Mouse (Mus musculus) heart, embryonic 11.5 days (tissue): ENCODE measurements around the gene Ankib1. TPM values are rescaled to one million over a fixed set of nuclear protein-coding genes. Genes with fewer than 3 reads are reported as not detected.
A peak's percentile ranks its signal among the peaks of the same experiment; 100 is the strongest.
"Not testable (repeated sequence)": the region's sequence is repeated elsewhere in the genome, so short reads cannot be mapped to it uniquely, and the experiment has no call there.

Experiments
- ATAC-seq: fragments of 200-750 bp; cut with Nextera tagmentation; replicated peaks from 2 replicates; pipeline ENCODE4 v1.8.0; 2017; ENCODE audit warnings: moderate library complexity; ENCODE audit not compliant: insufficient number of reproducible peaks, low FRiP score, low TSS enrichment
- H3K27ac ChIP-seq: fragments of 300-500 bp; sonication (generic); 2 replicates; pipeline ENCODE4 v1.5.1; 2014; ENCODE audit warnings: mild to moderate bottlenecking, low read depth, low read length
- H3K27me3 ChIP-seq: fragments of 300-500 bp; sonication (generic); 2 replicates; pipeline ENCODE4 v1.6.1; 2014; ENCODE audit warnings: mild to moderate bottlenecking, low read length, mixed read lengths; ENCODE audit not compliant: control insufficient read depth, insufficient read depth
- H3K36me3 ChIP-seq: fragments of 300-500 bp; sonication (generic); 2 replicates; pipeline ENCODE4 v1.6.1; 2014; ENCODE audit warnings: mild to moderate bottlenecking, low read length, moderate library complexity, mixed read lengths; ENCODE audit not compliant: control insufficient read depth, insufficient read depth
- H3K4me1 ChIP-seq: fragments of 300-500 bp; sonication (generic); 2 replicates; pipeline ENCODE4 v1.6.1; 2014; ENCODE audit warnings: low read length; ENCODE audit not compliant: control insufficient read depth, insufficient read depth
- H3K4me2 ChIP-seq: fragments of 300-500 bp; sonication (generic); 2 replicates; pipeline ENCODE4 v1.6.1; 2014; ENCODE audit warnings: mild to moderate bottlenecking, moderate library complexity
- H3K4me3 ChIP-seq: fragments of 300-500 bp; sonication (generic); 2 replicates; pipeline ENCODE4 v1.5.1; 2014; ENCODE audit warnings: low read depth, low read length
- H3K9ac ChIP-seq: fragments of 300-500 bp; sonication (generic); 2 replicates; pipeline ENCODE4 v1.6.1; 2014; ENCODE audit warnings: mild to moderate bottlenecking, low read depth, low read length, moderate library complexity
- H3K9me3 ChIP-seq: fragments of 300-500 bp; sonication (generic); replicated peaks from 2 replicates; pipeline ENCODE4 v1.6.1; 2016; ENCODE audit warnings: low read length; ENCODE audit not compliant: control insufficient read depth
- WGBS: fragments of 180-500 bp; shearing (Covaris S2); extraction: QIAGEN DNeasy Blood & Tissue Kit; methylation state at CpG from one replicate; pipeline ENCODE4 v1.1.7; 2014; ENCODE audit not compliant: insufficient replicate concordance; 5-methylcytosine and 5-hydroxymethylcytosine counted together
- polyA plus RNA-seq: library from polyadenylated mRNA; unstranded; fragments of >200 nt; fragmentation: Nextera tagmentation; extraction: Ambion mirVana; gene quantifications from 2 replicates; pipeline ENCODE4 v1.2.1, GENCODE M21; 2014

The Ankib1 gene
- polyA plus RNA-seq, 1 experiment from 2014 or later, result 10.5 TPM

DNA sequence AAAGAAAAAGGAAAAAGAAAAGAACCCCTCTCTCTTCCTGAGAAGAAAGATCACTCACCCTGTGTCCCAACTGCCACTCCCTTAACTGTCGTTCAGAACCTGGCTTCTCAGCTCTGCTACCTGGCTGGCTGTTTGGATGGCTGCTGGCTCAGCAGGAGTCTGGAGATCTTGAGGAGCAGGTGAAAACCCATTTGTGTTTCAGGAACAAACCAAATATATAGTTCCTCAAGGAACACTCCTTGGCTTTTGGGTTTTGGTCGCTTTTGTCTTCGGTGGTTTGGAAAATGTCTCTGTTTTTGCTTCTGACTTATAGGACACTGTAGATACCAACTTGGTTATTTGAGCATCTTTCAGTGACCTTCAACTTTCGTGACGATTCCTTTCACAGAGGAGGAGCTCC lies 145.6 kb downstream of the Ankib1 start, which contains the start of gene Gatad1:
Gatad1 (minus strand) TSS at position 101 of the 400 bp plus-strand sequence.
- Histone ChIP-seq H3K4me1 (no peaks in the 10 kb centered on the region), H3K27me3 (no peaks in the 10 kb centered on the region), H3K9ac (no peak within 1 kb of the TSS), H3K36me3 (no peaks in the 10 kb centered on the region), H3K4me2 (no peak within 1 kb of the TSS), H3K4me3 (no peak within 1 kb of the TSS), H3K27ac (no peak within 1 kb of the TSS), H3K9me3 (no peaks in the 10 kb centered on the region)
- whole genome bisulfite sequencing, result 64% methylated on average over 5 of the region's 5 CpGs
- ATAC-seq, result no peak

DNA sequence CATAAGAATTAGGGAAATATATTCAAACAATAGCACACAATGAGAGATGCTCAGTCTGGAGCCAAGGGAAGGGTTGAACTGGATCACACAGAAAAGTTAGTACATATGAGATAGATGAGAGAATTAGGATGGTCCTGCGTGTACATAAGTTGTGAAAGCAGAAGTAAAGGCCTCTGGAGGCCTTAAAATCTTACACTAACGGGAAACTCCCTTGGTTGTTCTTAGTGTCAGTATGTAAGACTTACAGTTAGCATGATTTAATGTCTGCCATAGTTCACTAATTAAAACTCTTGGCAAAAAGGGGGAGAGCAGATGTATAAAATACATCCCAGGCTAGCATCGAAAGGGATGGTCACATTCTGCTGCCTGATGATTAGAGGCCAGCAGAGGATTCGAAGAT lies 148.9 kb downstream of the Ankib1 start:
- no peaks in the 10 kb centered on the region for H3K36me3 ChIP-seq
- H3K4me3 ChIP-seq, result no peak overlapping the region
- H3K27ac ChIP-seq, result no peak overlapping the region
- no peaks in the 10 kb centered on the region for H3K4me1 ChIP-seq
- H3K4me2 ChIP-seq, result no peak overlapping the region
- H3K9ac ChIP-seq, result no peak overlapping the region
- H3K27me3 ChIP-seq, result no peaks in the 10 kb centered on the region
- WGBS, result 82% methylated on average over 4 of the region's 4 CpGs
- ATAC-seq, result no peak
- H3K9me3 ChIP-seq, result no peaks in the 10 kb centered on the region

DNA sequence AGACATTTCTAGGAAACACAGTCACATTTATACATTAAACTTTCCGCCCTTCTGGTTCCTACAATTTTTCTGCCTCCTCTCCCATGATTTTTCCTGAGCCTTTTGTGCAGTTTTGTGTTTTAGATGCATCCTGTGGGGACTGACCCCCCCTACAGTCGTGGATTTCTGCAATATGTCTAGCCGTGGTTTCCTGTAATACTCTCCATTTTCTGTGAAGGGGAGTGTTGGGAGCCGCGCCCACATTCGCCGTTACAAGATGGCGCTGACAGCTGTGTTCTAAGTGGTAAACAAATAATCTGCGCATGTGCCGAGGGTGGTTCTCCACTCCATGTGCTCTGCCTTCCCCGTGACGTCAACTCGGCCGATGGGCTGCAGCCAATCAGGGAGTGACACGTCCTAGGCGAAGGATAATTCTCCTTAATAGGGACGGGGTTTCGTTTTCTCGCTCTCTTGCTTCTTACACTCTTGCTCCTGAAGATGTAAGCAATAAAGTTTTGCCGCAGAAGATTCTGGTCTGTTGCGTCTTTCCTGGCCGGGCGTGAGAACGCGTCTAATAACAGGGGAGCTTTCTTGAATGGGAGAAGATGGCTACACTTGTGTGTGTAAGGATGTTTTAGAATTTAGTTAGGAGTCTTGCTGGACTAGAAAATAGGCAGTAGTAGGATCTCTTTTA lies 149.7 kb downstream of the Ankib1 start:
- not testable (repeated sequence) for ATAC-seq, H3K27me3 ChIP-seq, H3K27ac ChIP-seq, H3K4me1 ChIP-seq, H3K9ac ChIP-seq, H3K4me2 ChIP-seq, H3K4me3 ChIP-seq, H3K9me3 ChIP-seq, H3K36me3 ChIP-seq
- 93% methylated on average over 15 of the region's 25 CpGs for WGBS

DNA sequence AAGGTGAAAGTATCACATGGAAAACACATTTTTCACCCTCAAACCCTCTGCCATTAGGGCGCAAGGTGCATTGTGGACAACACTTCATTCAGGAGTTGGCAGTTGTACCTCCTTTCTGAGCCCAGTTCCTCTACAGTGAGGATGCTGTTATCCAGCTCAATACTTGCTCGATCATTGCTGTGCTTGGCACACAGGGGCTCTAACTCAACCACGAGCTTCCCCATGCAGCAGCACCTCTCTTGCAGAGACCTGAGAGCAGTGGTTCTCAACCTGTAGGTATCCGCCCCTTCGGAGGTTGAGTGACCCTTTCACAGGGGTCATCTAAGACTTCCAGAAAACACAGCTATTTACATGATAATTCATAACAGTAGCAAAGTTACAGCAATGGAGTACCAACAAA lies 151.1 kb downstream of the Ankib1 start:
- no peak overlapping the region for H3K4me3 ChIP-seq
- no peak overlapping the region for H3K27ac ChIP-seq
- H3K36me3 ChIP-seq, result no peaks in the 10 kb centered on the region
- no peak for ATAC-seq
- H3K4me1 ChIP-seq, result no peaks in the 10 kb centered on the region
- no peaks in the 10 kb centered on the region for H3K27me3 ChIP-seq
- H3K9ac ChIP-seq, result no peak overlapping the region
- no peak overlapping the region for H3K4me2 ChIP-seq
- no peaks in the 10 kb centered on the region for H3K9me3 ChIP-seq
- WGBS, result 76% methylated on average over 5 of the region's 5 CpGs

DNA sequence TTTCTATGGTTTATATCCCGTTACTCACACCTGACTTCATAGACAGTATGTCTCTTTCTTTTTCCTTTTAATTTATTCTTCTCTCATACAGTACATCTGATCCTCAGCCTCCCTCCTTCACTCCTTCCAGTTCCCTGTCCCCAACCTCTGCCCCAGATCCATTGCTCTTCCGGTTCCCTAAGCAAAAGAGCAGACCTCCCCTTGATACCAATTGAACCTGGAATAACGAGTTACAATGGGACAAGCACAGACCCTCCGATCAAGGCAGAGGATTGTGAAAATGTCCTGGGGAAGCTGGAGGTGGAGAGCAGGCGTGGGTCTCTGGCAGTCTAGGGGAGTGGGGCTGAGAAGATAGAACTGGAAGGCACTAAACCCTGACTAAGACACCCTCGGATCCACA lies 151.8 kb downstream of the Ankib1 start, which contains the start of gene Tmbim7:
Tmbim7 (plus strand) TSS at position 301 of the 400 bp plus-strand sequence.
- Histone ChIP-seq H3K27me3 (no peaks in the 10 kb centered on the region), H3K9ac (no peak within 1 kb of the TSS), H3K36me3 (no peaks in the 10 kb centered on the region), H3K27ac (no peak within 1 kb of the TSS), H3K4me2 (no peak within 1 kb of the TSS), H3K9me3 (no peaks in the 10 kb centered on the region), H3K4me3 (no peak within 1 kb of the TSS), H3K4me1 (no peaks in the 10 kb centered on the region)
- WGBS, result 69% methylated on average over 6 of the region's 6 CpGs
- ATAC-seq, result no peak

DNA sequence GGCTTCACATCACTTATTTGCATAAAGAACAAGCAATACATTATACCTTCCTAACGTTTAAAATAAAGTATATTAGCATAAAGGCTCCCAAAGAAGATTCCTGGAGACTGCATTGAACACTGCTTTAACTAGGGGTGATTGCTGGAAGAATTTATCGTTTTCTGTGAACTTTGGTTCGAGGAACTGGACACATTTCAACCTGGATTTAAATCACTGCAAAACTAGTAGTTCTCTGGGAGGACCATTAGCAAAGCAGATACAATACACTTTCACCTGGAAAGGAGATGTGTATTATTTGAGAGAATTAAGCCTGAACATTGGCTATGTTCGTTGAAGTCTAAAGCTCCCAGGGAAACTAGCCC lies 153.9 kb downstream of the Ankib1 start:
- Histone ChIP-seq H3K27me3 (no peaks in the 10 kb centered on the region), H3K4me2 (no peak overlapping the region), H3K4me3 (no peak overlapping the region), H3K9me3 (no peaks in the 10 kb centered on the region), H3K9ac (no peak overlapping the region), H3K36me3 (peaks cover 4% of the 10 kb centered on the region; the same call in 1 of the 2 replicates), H3K27ac (no peak overlapping the region), H3K4me1 (peaks cover 3% of the 10 kb centered on the region; the same call in 1 of the 2 replicates)
- ATAC-seq, result no peak
- 73% methylated on average over 4 of the region's 4 CpGs for WGBS

DNA sequence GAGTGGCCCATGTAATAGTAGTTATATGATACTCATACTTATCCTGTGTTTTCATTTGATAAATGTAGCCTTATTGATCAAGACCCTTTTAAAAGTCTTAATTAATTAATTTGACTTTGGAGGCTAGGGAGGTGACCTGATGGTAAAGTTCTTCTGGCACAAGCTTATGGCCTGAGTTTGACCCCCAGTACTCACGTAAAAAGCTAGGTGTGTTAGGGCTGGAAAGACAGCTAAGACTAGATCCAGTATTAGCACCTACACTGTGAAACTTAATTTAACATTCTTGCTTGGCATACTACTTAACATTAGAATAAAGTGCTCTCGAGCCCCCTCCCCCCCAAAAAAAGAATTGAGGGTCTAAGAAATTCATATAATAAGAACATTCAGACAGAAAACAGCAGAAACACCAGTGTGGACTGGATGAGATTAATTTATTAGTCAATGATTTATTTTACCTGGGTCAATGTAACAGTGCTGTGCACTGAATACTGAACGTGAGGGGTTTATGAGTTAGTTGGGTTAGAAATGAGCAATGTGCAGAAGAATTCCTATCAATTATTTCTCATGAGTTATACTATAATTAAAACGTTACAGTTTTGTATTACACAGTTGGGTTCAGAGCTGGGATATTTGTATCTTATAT lies 154.4 kb downstream of the Ankib1 start:
- Histone ChIP-seq H3K27ac (no peak overlapping the region), H3K4me3 (peak overlapping the region; percentile 99), H3K36me3 (peaks cover 6% of the 10 kb centered on the region), H3K27me3 (no peaks in the 10 kb centered on the region), H3K4me1 (peaks cover 3% of the 10 kb centered on the region; the same call in 1 of the 2 replicates), H3K9ac (no peak overlapping the region), H3K9me3 (no peaks in the 10 kb centered on the region), H3K4me2 (peak overlapping the region; percentile 49)
- ATAC-seq, result no peak
- 53% methylated on average over 4 of the region's 4 CpGs for WGBS

DNA sequence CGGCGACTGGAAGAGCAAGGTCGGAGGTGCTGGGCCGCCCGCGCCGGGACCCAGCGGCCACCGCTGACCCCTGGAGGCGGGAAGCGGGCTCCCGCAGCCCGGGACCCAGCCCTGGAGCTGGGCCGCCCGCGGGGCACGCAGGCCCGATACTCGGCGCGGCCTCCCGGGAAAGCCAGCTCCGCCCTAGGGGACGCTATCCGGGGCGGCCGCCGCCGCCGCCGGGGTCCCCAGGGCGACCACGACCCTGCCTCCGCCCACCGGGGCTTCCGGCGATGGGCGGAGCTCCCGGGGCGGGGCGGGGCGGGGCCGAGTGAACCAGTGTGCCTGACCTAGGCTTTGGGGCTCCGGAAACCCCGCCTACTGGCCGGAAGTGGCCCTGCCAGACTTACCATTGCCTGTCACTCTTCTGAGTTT lies 155.0 kb downstream of the Ankib1 start:
- Histone ChIP-seq H3K36me3 (peaks cover 9% of the 10 kb centered on the region), H3K4me3 (peak overlapping the region; percentile 99), H3K9me3 (no peaks in the 10 kb centered on the region), H3K4me1 (peaks cover 3% of the 10 kb centered on the region; the same call in 1 of the 2 replicates), H3K27ac (peak overlapping the region; percentile 77), H3K27me3 (no peaks in the 10 kb centered on the region), H3K4me2 (peak overlapping the region; percentile 63), H3K9ac (peak overlapping the region; percentile 86)
- 0% methylated on average over 13 of the region's 46 CpGs for WGBS
- peak; percentile 98 for ATAC-seq
